Comparison of ENCODE assay signal across 8 mouse cellular contexts in the genomic region with DNA sequence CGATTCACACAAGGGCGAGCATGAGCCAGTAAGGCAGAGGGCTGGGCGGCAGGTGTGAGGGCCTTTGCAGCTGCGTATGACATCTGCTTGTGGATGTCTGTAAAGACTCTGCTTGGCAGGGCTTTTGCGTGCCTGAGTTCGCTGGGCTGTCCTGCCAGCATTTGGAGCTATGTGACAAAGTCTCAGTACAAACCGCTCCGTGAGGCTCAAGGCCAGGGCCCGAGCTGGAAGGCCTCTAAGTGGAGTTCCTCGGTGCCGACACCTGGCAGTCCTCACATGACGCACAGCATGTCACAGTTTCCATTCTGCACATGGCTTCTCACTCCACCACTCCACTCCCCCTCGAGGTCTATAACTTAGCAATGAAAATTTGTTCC.
DNase-seq lines count a peak whose midpoint lies in the region; ATAC-seq lines count a peak whose summit lies in the region.

No protein-coding gene starts in this region.

- 0 out of 2 replicates have a peak, but pooled peaks cover 9% of the 10 kb centered on the region for H3K36me3 ChIP-seq in midbrain, embryonic 12.5 days
- no peaks in the 10 kb centered on the region for H3K36me3 ChIP-seq in midbrain, embryonic 11.5 days (ENCODE audit: control insufficient read depth, insufficient read depth, low read length)
- H3K36me3 ChIP-seq in forebrain, embryonic 15.5 days: no peaks in the 10 kb centered on the region
- H3K36me3 ChIP-seq in neural tube, embryonic 13.5 days: 0 out of 2 replicates have a peak, but pooled peaks cover 23% of the 10 kb centered on the region
- 0 out of 2 replicates have a peak, but pooled peaks cover 4% of the 10 kb centered on the region for H3K36me3 ChIP-seq in liver, embryonic 12.5 days

- intact Hi-C loops in heart, postnatal 25 days (cut with DNase I): no loop called here

- H3K27me3 ChIP-seq in midbrain, embryonic 12.5 days: no peaks in the 10 kb centered on the region
- H3K27me3 ChIP-seq in midbrain, embryonic 11.5 days (ENCODE audit: control insufficient read depth, insufficient read depth, low read length): no peaks in the 10 kb centered on the region
- no peaks in the 10 kb centered on the region for H3K27me3 ChIP-seq in forebrain, embryonic 15.5 days
- H3K27me3 ChIP-seq in neural tube, embryonic 13.5 days: no peaks in the 10 kb centered on the region
- H3K27me3 ChIP-seq in liver, embryonic 12.5 days (replicated peaks): no peaks in the 10 kb centered on the region

- no peak overlapping the region for H3K9ac ChIP-seq in midbrain, embryonic 12.5 days (replicated peaks)
- no peak overlapping the region for H3K9ac ChIP-seq in midbrain, embryonic 11.5 days (ENCODE audit: low read length)
- no peak overlapping the region for H3K9ac ChIP-seq in forebrain, embryonic 15.5 days (replicated peaks)
- H3K9ac ChIP-seq in neural tube, embryonic 13.5 days: no peak overlapping the region
- H3K9ac ChIP-seq in liver, embryonic 12.5 days: no peak overlapping the region

- DNase-seq in midbrain, embryonic 11.5 days (ENCODE audit: low spot score, missing footprints): no peak
- peak; percentile 9 for DNase-seq in heart, postnatal 25 days (ENCODE audit: low spot score)
- no peak for DNase-seq in left cerebral cortex, adult 11 months (ENCODE audit: low spot score)

- ATAC-seq in midbrain, embryonic 12.5 days (ENCODE audit: low FRiP score, low read depth): 0 out of 2 replicates have a peak, but pooled peaks have one; percentile 1
- no peak for ATAC-seq in midbrain, embryonic 11.5 days (ENCODE audit: low FRiP score)
- ATAC-seq in forebrain, embryonic 15.5 days (replicated peaks): 0 out of 2 replicates have a peak, but pooled peaks have one; percentile 3
- no peak for ATAC-seq in neural tube, embryonic 13.5 days (ENCODE audit: low read depth)
- no peak for ATAC-seq in liver, embryonic 12.5 days
- ATAC-seq in CD4-positive, CD25-positive, alpha-beta regulatory T cell, adult 4 months: no peak

- H3K4me2 ChIP-seq in midbrain, embryonic 12.5 days (replicated peaks): no peak overlapping the region
- no peak overlapping the region for H3K4me2 ChIP-seq in midbrain, embryonic 11.5 days
- no peak overlapping the region for H3K4me2 ChIP-seq in forebrain, embryonic 15.5 days (replicated peaks)
- no peak overlapping the region for H3K4me2 ChIP-seq in neural tube, embryonic 13.5 days
- no peak overlapping the region for H3K4me2 ChIP-seq in liver, embryonic 12.5 days

- H3K4me1 ChIP-seq in midbrain, embryonic 12.5 days: peaks cover 39% of the 10 kb centered on the region
- H3K4me1 ChIP-seq in midbrain, embryonic 11.5 days (ENCODE audit: control insufficient read depth, insufficient read depth, low read length): peaks cover 30% of the 10 kb centered on the region
- peaks cover 29% of the 10 kb centered on the region for H3K4me1 ChIP-seq in forebrain, embryonic 15.5 days
- H3K4me1 ChIP-seq in neural tube, embryonic 13.5 days (replicated peaks): peaks cover 45% of the 10 kb centered on the region
- H3K4me1 ChIP-seq in liver, embryonic 12.5 days: peaks cover 18% of the 10 kb centered on the region

- H3K9me3 ChIP-seq in midbrain, embryonic 12.5 days: no peaks in the 10 kb centered on the region
- no peaks in the 10 kb centered on the region for H3K9me3 ChIP-seq in midbrain, embryonic 11.5 days (ENCODE audit: control insufficient read depth, low read length)
- no peaks in the 10 kb centered on the region for H3K9me3 ChIP-seq in forebrain, embryonic 15.5 days
- no peaks in the 10 kb centered on the region for H3K9me3 ChIP-seq in neural tube, embryonic 13.5 days
- H3K9me3 ChIP-seq in liver, embryonic 12.5 days (replicated peaks): no peaks in the 10 kb centered on the region

- no peak overlapping the region for H3K4me3 ChIP-seq in midbrain, embryonic 12.5 days
- no peak overlapping the region for H3K4me3 ChIP-seq in midbrain, embryonic 11.5 days (ENCODE audit: low read depth, low read length)
- no peak overlapping the region for H3K4me3 ChIP-seq in forebrain, embryonic 15.5 days
- H3K4me3 ChIP-seq in neural tube, embryonic 13.5 days: no peak overlapping the region
- no peak overlapping the region for H3K4me3 ChIP-seq in liver, embryonic 12.5 days

- no peak overlapping the region; the same call in 1 of the 2 replicates for H3K27ac ChIP-seq in midbrain, embryonic 12.5 days (replicated peaks)
- H3K27ac ChIP-seq in midbrain, embryonic 11.5 days (ENCODE audit: low read depth, low read length): no peak overlapping the region
- no peak overlapping the region for H3K27ac ChIP-seq in forebrain, embryonic 15.5 days (replicated peaks)
- H3K27ac ChIP-seq in neural tube, embryonic 13.5 days (replicated peaks): peak overlapping the region; percentile 28; the same call in 1 of the 2 replicates
- H3K27ac ChIP-seq in liver, embryonic 12.5 days: no peak overlapping the region

- WGBS in midbrain, embryonic 12.5 days: 77% methylated on average over 13 of the region's 13 CpGs
- WGBS in midbrain, embryonic 11.5 days: 89% methylated on average over 13 of the region's 13 CpGs
- WGBS in forebrain, embryonic 15.5 days: 59% methylated on average over 13 of the region's 13 CpGs
- WGBS in neural tube, embryonic 13.5 days: 63% methylated on average over 13 of the region's 13 CpGs
- 88% methylated on average over 13 of the region's 13 CpGs for WGBS in liver, embryonic 12.5 days (ENCODE audit: insufficient replicate concordance)

Comparison
In these comparisons a context has a peak if more than half of its experiments do, and no peak if none do; other contexts are left out.
1. ATAC-seq: peak in midbrain, embryonic 12.5 days (single experiment) and forebrain, embryonic 15.5 days (single experiment); none in midbrain, embryonic 11.5 days (single experiment), neural tube, embryonic 13.5 days (single experiment), liver, embryonic 12.5 days (single experiment) and CD4-positive, CD25-positive, alpha-beta regulatory T cell, adult 4 months (single experiment).